Mouse (Mus musculus) stomach, embryonic 14.5 days (tissue): ENCODE data around the gene Rela. TPM values are rescaled to one million over a fixed set of nuclear protein-coding genes. Genes with fewer than 3 reads are reported as not detected.

Source experiments
- ATAC-seq: fragments of 200-750 bp; cut with Nextera tagmentation; 2 replicates; pipeline ENCODE4 v1.8.0; 2017; ENCODE audit warnings: low read depth, moderate TSS enrichment; ENCODE audit not compliant: insufficient number of reproducible peaks, insufficient read depth, low FRiP score
- H3K27ac ChIP-seq: fragments of 300-500 bp; sonication (generic); 2 replicates; pipeline ENCODE4 v1.5.1; 2014; ENCODE audit warnings: mild to moderate bottlenecking, low read length, moderate library complexity, mixed read lengths
- H3K27me3 ChIP-seq: fragments of 300-500 bp; sonication (generic); 2 replicates; pipeline ENCODE4 v1.6.1; 2014; ENCODE audit warnings: low read length, control low read depth, mixed read lengths; ENCODE audit not compliant: control insufficient read depth, insufficient read depth
- H3K36me3 ChIP-seq: fragments of 300-500 bp; sonication (generic); 2 replicates; pipeline ENCODE4 v1.6.1; 2014; ENCODE audit warnings: mild to moderate bottlenecking, control low read depth, low read length, moderate library complexity, mixed read lengths; ENCODE audit not compliant: control insufficient read depth, insufficient read depth
- H3K4me1 ChIP-seq: fragments of 300-500 bp; sonication (generic); 2 replicates; pipeline ENCODE4 v1.6.1; 2014; ENCODE audit warnings: low read length, control low read depth, mixed read lengths; ENCODE audit not compliant: control insufficient read depth, insufficient read depth
- H3K4me2 ChIP-seq: fragments of 300-500 bp; sonication (generic); replicated peaks from 2 replicates; pipeline ENCODE4 v1.6.1; 2014; ENCODE audit warnings: low read depth, low read length, control low read depth
- H3K4me3 ChIP-seq: fragments of 300-500 bp; sonication (generic); 2 replicates; pipeline ENCODE4 v1.5.1; 2014; ENCODE audit warnings: low read depth, low read length, control low read depth
- H3K9ac ChIP-seq: fragments of 300-500 bp; sonication (generic); replicated peaks from 2 replicates; pipeline ENCODE4 v1.6.1; 2014; ENCODE audit warnings: low read depth, mild to moderate bottlenecking, control low read depth, low read length, moderate library complexity, mixed read lengths
- H3K9me3 ChIP-seq: fragments of 300-500 bp; sonication (generic); 2 replicates; pipeline ENCODE4 v1.6.1; 2016; ENCODE audit warnings: low read depth, low read length, control low read depth; ENCODE audit not compliant: control insufficient read depth
- WGBS: fragments of 180-500 bp; shearing (Covaris S2); extraction: QIAGEN DNeasy Blood & Tissue Kit; methylation state at CpG from one replicate; pipeline ENCODE4 v1.1.7; 2014; 5-methylcytosine and 5-hydroxymethylcytosine counted together
- microRNA-seq: library from miRNA; unstranded; fragments of <30 nt; microRNA quantifications from one replicate; pipeline ENCODE4, GENCODE M21; 2016
- polyA plus RNA-seq: library from polyadenylated mRNA; unstranded; fragments of >200 nt; fragmentation: Nextera tagmentation; extraction: Ambion mirVana; gene quantifications from 2 replicates; pipeline ENCODE4 v1.2.1, GENCODE M21; 2014

The Rela gene
- polyA plus RNA-seq, 1 experiment from 2014 or later, result 49.0 TPM

DNA sequence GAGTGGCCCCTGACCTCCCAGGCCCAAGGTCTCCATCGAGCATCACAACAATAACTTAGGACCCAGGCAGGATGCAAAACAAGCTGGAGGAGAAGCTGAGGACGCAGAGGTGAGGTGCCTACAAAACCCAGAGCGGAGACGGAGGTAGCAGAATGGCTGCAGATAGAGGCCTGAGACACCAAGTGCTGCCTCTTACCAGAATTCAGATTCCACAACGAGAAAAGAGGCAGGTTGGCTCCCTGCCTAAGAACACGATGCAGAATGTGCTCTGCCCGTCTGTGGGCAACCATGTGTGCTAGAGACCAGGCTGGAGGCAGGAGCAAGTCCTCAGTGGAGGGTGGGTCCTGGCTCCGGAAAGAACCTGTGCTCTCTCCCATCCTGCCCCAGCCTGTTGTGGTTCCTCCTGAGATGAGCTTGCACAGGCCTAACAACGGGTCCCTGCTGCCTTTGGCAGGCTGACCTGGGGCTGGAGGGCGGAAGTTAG lies 55.7 kb downstream of the Rela start:
- H3K4me1 ChIP-seq, result peaks cover 28% of the 10 kb centered on the region

DNA sequence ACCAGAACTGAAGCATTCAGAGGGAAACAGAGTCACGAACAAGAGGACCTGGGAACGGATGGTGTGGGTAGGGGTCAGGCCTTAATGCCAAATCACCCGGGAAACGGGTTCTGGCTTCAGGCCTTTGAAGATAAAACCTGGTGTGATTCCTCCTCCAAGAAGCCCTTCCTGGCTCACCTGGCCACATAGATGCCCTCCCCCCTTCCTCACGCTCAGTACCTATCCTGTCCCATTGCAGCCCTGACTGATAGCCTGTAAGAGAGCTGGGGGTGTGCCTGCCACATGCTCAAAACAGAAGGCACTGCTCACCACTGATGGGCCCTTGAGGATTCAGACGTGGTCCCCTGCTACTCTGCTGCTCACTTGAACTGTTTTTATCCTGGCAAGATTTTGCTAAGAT lies 56.5 kb downstream of the Rela start:
- Histone ChIP-seq H3K9ac (no peak overlapping the region), H3K4me3 (no peak overlapping the region), H3K27ac (no peak overlapping the region), H3K36me3 (peaks cover 62% of the 10 kb centered on the region), H3K4me1 (peaks cover 27% of the 10 kb centered on the region), H3K9me3 (no peaks in the 10 kb centered on the region), H3K27me3 (no peaks in the 10 kb centered on the region), H3K4me2 (no peak overlapping the region)
- ATAC-seq, result no peak
- 81% methylated on average over 6 of the region's 6 CpGs for WGBS

More for the DNA sequence above, 55.7 kb downstream of the Rela start:
- Histone ChIP-seq H3K27me3 (no peaks in the 10 kb centered on the region), H3K4me2 (peak overlapping the region; percentile 98), H3K9ac (peak overlapping the region; percentile 92; the same call in 1 of the 2 replicates), H3K27ac (peak overlapping the region; percentile 78; the same call in 1 of the 2 replicates), H3K4me3 (peak overlapping the region; percentile 2; the same call in 1 of the 2 replicates), H3K36me3 (peaks cover 55% of the 10 kb centered on the region), H3K9me3 (no peaks in the 10 kb centered on the region)
- 72% methylated on average over 10 of the region's 10 CpGs for WGBS
- no peak for ATAC-seq

DNA sequence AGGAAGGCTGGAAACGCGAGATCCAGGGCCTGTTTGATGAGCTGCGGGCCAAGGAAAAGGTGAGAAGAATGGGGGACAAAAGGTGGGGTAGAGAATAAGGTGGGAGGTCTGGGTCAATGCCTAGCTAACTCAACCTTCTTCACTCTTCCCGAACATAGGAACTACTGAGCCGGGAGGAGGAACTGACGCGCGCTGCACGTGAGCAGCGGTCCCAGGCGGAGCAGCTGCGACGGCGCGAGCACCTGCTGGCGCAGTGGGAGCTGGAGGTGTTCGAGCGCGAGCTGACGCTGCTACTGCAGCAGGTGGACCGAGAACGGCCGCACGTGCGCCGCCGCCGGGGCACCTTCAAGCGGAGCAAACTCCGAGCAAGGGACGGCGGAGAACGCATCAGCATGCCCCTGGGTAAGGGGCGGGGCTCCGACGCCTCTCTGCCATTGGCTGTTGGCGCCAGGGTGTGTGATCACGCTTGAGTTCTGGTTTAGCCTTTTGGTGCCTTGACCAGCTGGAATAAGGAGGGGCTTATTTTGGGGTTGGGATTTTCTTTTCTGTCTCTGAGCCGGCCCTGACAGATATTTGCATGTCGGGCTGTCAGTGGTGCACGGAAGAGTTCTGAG lies 58.7 kb downstream of the Rela start:
- no peak overlapping the region for H3K9ac ChIP-seq
- peaks cover 81% of the 10 kb centered on the region for H3K36me3 ChIP-seq
- H3K4me3 ChIP-seq, result no peak overlapping the region
- WGBS, result 34% methylated on average over 41 of the region's 41 CpGs
- ATAC-seq, result 0 out of 2 replicates have a peak, but pooled peaks have one; percentile 28
- H3K27ac ChIP-seq, result no peak overlapping the region
- H3K27me3 ChIP-seq, result no peaks in the 10 kb centered on the region
- H3K4me2 ChIP-seq, result no peak overlapping the region
- no peaks in the 10 kb centered on the region for H3K9me3 ChIP-seq
- peaks cover 20% of the 10 kb centered on the region for H3K4me1 ChIP-seq

Small RNA genes lying within 50 kb of the gene (microRNA-seq; reads per million reads assigned to microRNA genes)
- not detected for gene Mir6987

Other genes with a start within 250 kb of the Rela start
- 56.3 and 65.0 TPM in 2 replicates for gene Sart1, start 248.8 kb upstream of the Rela start, polyA plus RNA-seq
- 2.0 TPM in 1 of 2 replicates, not detected in the other for gene Tsga10ip, start 235.0 kb upstream of the Rela start, polyA plus RNA-seq
- gene Drap1, start 212.5 kb upstream of the Rela start, polyA plus RNA-seq, result 191 and 198 TPM in 2 replicates
- gene AI837181, start 212.3 kb upstream of the Rela start, polyA plus RNA-seq, result 35.8 and 39.2 TPM in 2 replicates
- not detected in 2 replicates for gene Fosl1, start 189.9 kb upstream of the Rela start, polyA plus RNA-seq
- gene Ccdc85b, start 179.6 kb upstream of the Rela start, polyA plus RNA-seq, result 6.8 and 7.8 TPM in 2 replicates
- gene Fibp, start 176.9 kb upstream of the Rela start, polyA plus RNA-seq, result 126 and 130 TPM in 2 replicates
- gene Ctsw, start 169.0 kb upstream of the Rela start, polyA plus RNA-seq, result 1.5 and 2.3 TPM in 2 replicates
- 177 and 179 TPM in 2 replicates for gene Efemp2, start 163.5 kb upstream of the Rela start, polyA plus RNA-seq
- 41.2 and 46.6 TPM in 2 replicates for gene Mus81, start 149.1 kb upstream of the Rela start, polyA plus RNA-seq
- gene Cfl1, start 147.0 kb upstream of the Rela start, polyA plus RNA-seq, result 2,904 and 2,937 TPM in 2 replicates
- 0.25 and 0.42 TPM in 2 replicates for gene 1700020D05Rik, start 133.7 kb upstream of the Rela start, polyA plus RNA-seq
- gene Snx32, start 126.9 kb upstream of the Rela start, polyA plus RNA-seq, result 12.4 and 13.0 TPM in 2 replicates
- gene Ovol1, start 76.8 kb upstream of the Rela start, polyA plus RNA-seq, result 11.2 and 11.5 TPM in 2 replicates
- gene Ap5b1, start 69.5 kb upstream of the Rela start, polyA plus RNA-seq, result 5.5 and 6.1 TPM in 2 replicates
- gene Rnaseh2c, start 35.6 kb upstream of the Rela start, polyA plus RNA-seq, result 113 and 119 TPM in 2 replicates
- 30.5 and 37.0 TPM in 2 replicates for gene Kat5, start 27.2 kb upstream of the Rela start, polyA plus RNA-seq
- gene Sipa1, start 26.2 kb downstream of the Rela start, polyA plus RNA-seq, result 15.2 and 19.4 TPM in 2 replicates
- 20.0 and 21.5 TPM in 2 replicates for gene Map3k11, start 51.3 kb downstream of the Rela start, polyA plus RNA-seq
- gene Pcnx3, start 51.4 kb downstream of the Rela start, polyA plus RNA-seq, result 29.8 and 32.1 TPM in 2 replicates
- 0.62 and 0.84 TPM in 2 replicates for gene Kcnk7, start 66.9 kb downstream of the Rela start, polyA plus RNA-seq
- 36.7 and 37.4 TPM in 2 replicates for gene Ehbp1l1, start 88.8 kb downstream of the Rela start, polyA plus RNA-seq
- gene Fam89b, start 92.2 kb downstream of the Rela start, polyA plus RNA-seq, result 92.4 and 98.4 TPM in 2 replicates
- gene Ltbp3, start 103.4 kb downstream of the Rela start, polyA plus RNA-seq, result 33.8 and 35.2 TPM in 2 replicates
- 67.6 and 72.1 TPM in 2 replicates for gene Scyl1, start 133.9 kb downstream of the Rela start, polyA plus RNA-seq
- gene Frmd8, start 237.8 kb downstream of the Rela start, polyA plus RNA-seq, result 18.3 and 18.6 TPM in 2 replicates
- 1.8 and 2.8 TPM in 2 replicates for gene Slc25a45, start 240.3 kb downstream of the Rela start, polyA plus RNA-seq